ENCODE assay signal across 1 mouse cellular context in genomic region chr8:35891769-35892168, GRCm38 (mm10).
TF ChIP-seq lines count a peak whose summit lies in the region.

No protein-coding gene starts in this region.

TF ChIP-seq in CH12.LX, 34 proteins besides CTCF, POLR2A, EP300 and RAD21 (continued from another document):
- no peak for TF ChIP-seq TBP (conservative IDR thresholded peaks at IDR 0.05; ENCODE audit: low read depth, low read length)
